Mouse (Mus musculus): ENCODE measurements around the gene 6030445D17Rik.

GRCm38 (mm10) chr4:136452792-136453191, 9.3 kb upstream of the 6030445D17Rik start:
- TF ChIP-seq CTCF (IDR thresholded peaks at IDR 0.05; ENCODE audit: borderline replicate concordance, insufficient read depth, low read depth, low read length) (no peak), POLR2A (IDR thresholded peaks at IDR 0.05; ENCODE audit: borderline replicate concordance, insufficient read depth, low read length) (no peak)
